Mouse (Mus musculus): ENCODE measurements at regions not wholly inside any gene's neighbourhood (a gene's known extent, or its start where the extent isn't known, plus 50 kb on each side); places are given as distances from the start of the nearest gene placed in this dataset.

- in situ Hi-C loops (cut with MboI, MseI), result no loop called here
Measured at GRCm38 (mm10) chr1:4570730-4571129, 237.0 kb upstream of the Gm37988 start.

GRCm38 (mm10) chr1:4571299-4572202 is 236.1 kb upstream of the Gm37988 start:
- in situ Hi-C loops (cut with MboI, MseI), result no loop called here

GRCm38 (mm10) chr1:4572311-4572710 is 235.4 kb upstream of the Gm37988 start:
- in situ Hi-C loops (cut with MboI, MseI), result no loop called here

GRCm38 (mm10) chr1:4574101-4574500 is 233.6 kb upstream of the Gm37988 start:
- in situ Hi-C loops (cut with MboI, MseI), result no loop called here

GRCm38 (mm10) chr1:4576957-4577356 is 230.7 kb upstream of the Gm37988 start:
- in situ Hi-C loops (cut with MboI, MseI), result no loop called here

GRCm38 (mm10) chr1:4582534-4582933 is 225.2 kb upstream of the Gm37988 start:
- in situ Hi-C loops (cut with MboI, MseI), result no loop called here

- in situ Hi-C loops (cut with MboI, MseI), result no loop called here
Measured at GRCm38 (mm10) chr1:4597856-4598255, 209.8 kb upstream of the Gm37988 start.

- in situ Hi-C loops (cut with MboI, MseI), result no loop called here
Measured at GRCm38 (mm10) chr1:4598425-4598824, 209.3 kb upstream of the Gm37988 start.

- in situ Hi-C loops (cut with MboI, MseI), result no loop called here
Measured at GRCm38 (mm10) chr1:4602386-4602785, 205.3 kb upstream of the Gm37988 start.

- in situ Hi-C loops (cut with MboI, MseI), result no loop called here
Measured at GRCm38 (mm10) chr1:4608824-4609223, 198.9 kb upstream of the Gm37988 start.

GRCm38 (mm10) chr1:4613305-4613704 is 194.4 kb upstream of the Gm37988 start:
- in situ Hi-C loops (cut with MboI, MseI), result no loop called here

GRCm38 (mm10) chr1:4615286-4615685 is 192.4 kb upstream of the Gm37988 start:
- in situ Hi-C loops (cut with MboI, MseI), result no loop called here

GRCm38 (mm10) chr1:4617479-4617878 is 190.2 kb upstream of the Gm37988 start:
- in situ Hi-C loops (cut with MboI, MseI), result no loop called here

GRCm38 (mm10) chr1:4622408-4622807 is 185.3 kb upstream of the Gm37988 start:
- in situ Hi-C loops (cut with MboI, MseI), result no loop called here

- in situ Hi-C loops (cut with MboI, MseI), result no loop called here
Measured at GRCm38 (mm10) chr1:4623268-4623667, 184.4 kb upstream of the Gm37988 start.

GRCm38 (mm10) chr1:4653937-4654336 is 153.8 kb upstream of the Gm37988 start:
- in situ Hi-C loops (cut with MboI, MseI), result no loop called here

- in situ Hi-C loops (cut with MboI, MseI), result no loop called here
Measured at GRCm38 (mm10) chr1:4655252-4655651, 152.4 kb upstream of the Gm37988 start.

GRCm38 (mm10) chr1:4656883-4657282 is 150.8 kb upstream of the Gm37988 start:
- in situ Hi-C loops (cut with MboI, MseI), result no loop called here

- in situ Hi-C loops (cut with MboI, MseI), result loop anchor here (5.0 kb wide), 1 partner anchor 1912 kb away; no protein-coding TSS in a partner anchor
Measured at GRCm38 (mm10) chr1:4660081-4660480, 147.6 kb upstream of the Gm37988 start.

GRCm38 (mm10) chr1:4660616-4661015 is 147.1 kb upstream of the Gm37988 start:
- in situ Hi-C loops (cut with MboI, MseI), result loop anchor here (5.0 kb wide), 1 partner anchor 1912 kb away; no protein-coding TSS in a partner anchor

GRCm38 (mm10) chr1:4661761-4662160 is 145.9 kb upstream of the Gm37988 start:
- in situ Hi-C loops (cut with MboI, MseI), result loop anchor here (5.0 kb wide), 1 partner anchor 1911 kb away; no protein-coding TSS in a partner anchor

- in situ Hi-C loops (cut with MboI, MseI), result no loop called here
Measured at GRCm38 (mm10) chr1:4669732-4670131, 138.0 kb upstream of the Gm37988 start.

Data from T-helper 1 cell (primary cell).